Comparison of ENCODE assay signal across 17 mouse cellular contexts in the genomic region with DNA sequence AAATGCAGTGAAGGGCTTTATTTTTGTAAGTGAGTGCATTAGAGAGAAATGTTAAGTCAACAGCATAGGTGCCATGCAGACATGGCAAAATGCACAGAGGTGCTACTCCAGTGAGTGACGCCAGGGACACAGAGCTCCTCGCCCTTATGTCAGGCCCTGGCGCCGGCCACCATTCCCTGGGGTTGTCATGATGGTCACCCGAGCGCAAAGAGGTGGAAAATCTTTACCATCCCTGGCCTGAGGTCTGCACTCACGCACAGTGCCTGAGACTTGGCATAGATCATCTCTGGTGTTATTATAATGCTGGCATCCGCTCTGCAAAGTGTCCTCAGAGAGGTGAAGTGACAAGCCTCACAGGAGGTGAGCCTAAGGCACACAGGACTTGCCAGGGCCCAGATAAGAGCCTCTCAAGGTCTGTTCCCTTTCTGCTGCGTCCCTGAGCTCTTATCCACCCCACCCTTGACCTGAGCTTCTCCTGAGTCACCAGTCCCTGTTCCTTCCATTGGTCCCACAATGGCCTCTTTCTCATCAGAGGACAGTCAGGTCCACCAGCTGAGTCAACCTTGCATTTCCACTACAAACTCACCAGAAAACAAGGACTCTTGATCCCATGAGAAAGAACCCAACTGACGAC. TPM values are rescaled to one million over a fixed set of nuclear protein-coding genes. Genes with fewer than 3 reads are reported as not detected.
DNase-seq lines count a peak whose midpoint lies in the region; ATAC-seq lines count a peak whose summit lies in the region.
"Had no signal": no experiment of that assay in that cellular context is flagged by ENCODE, and none has a peak within 500 bp of the region (broad histone marks: within the 10 kb centered on the region; RNA-seq: fewer than 3 reads in every experiment).

No protein-coding gene starts in this region.

- ATAC-seq in midbrain, embryonic 13.5 days: no peak
- ATAC-seq in granulocyte monocyte progenitor cell, adult 5-6 weeks (replicated peaks; ENCODE audit: poor library complexity, severe bottlenecking): no peak
- ATAC-seq: lung, postnatal 0 days; midbrain, embryonic 16.5 days had no signal

- no peaks in the 10 kb centered on the region for H3K9me3 ChIP-seq in midbrain, embryonic 10.5 days (replicated peaks)
- no peaks in the 10 kb centered on the region for H3K9me3 ChIP-seq in midbrain, embryonic 13.5 days
- H3K9me3 ChIP-seq: heart, embryonic 12.5 days; neural tube, embryonic 15.5 days; stomach, embryonic 15.5 days had no signal

- DNase-seq in midbrain, embryonic 10.5 days (ENCODE audit: low spot score): no peak
- peak; percentile 66 to 68 for DNase-seq in adrenal gland, postnatal 36 days
- DNase-seq in cerebellum, adult 9-10 months: peak; percentile 78
- DNase-seq in gastrocnemius, postnatal 10 days: no peak
- no peak for DNase-seq in heart, adult 11 months
- DNase-seq: heart, postnatal 4 days; kidney, adult 11 months; liver; thymus, adult 2 months had no signal

- WGBS in midbrain, embryonic 10.5 days: 89% methylated on average over 10 of the region's 10 CpGs
- WGBS in midbrain, embryonic 13.5 days: 87% methylated on average over 10 of the region's 10 CpGs

- H3K27ac ChIP-seq in midbrain, embryonic 10.5 days (replicated peaks): 0 out of 2 replicates have a peak overlapping the region, but pooled peaks have one; percentile 38
- H3K27ac ChIP-seq in midbrain, embryonic 13.5 days: no peak overlapping the region
- H3K27ac ChIP-seq: hindbrain, postnatal 0 days; neural tube, embryonic 15.5 days; stomach, embryonic 15.5 days had no signal

- no peak overlapping the region for H3K4me3 ChIP-seq in midbrain, embryonic 10.5 days
- no peak overlapping the region for H3K4me3 ChIP-seq in midbrain, embryonic 13.5 days (replicated peaks)
- H3K4me3 ChIP-seq: heart, embryonic 12.5 days; neural tube, embryonic 15.5 days; stomach, embryonic 15.5 days had no signal

- H3K27me3 ChIP-seq in midbrain, embryonic 10.5 days (ENCODE audit: low read depth, poor library complexity, severe bottlenecking): no peaks in the 10 kb centered on the region
- H3K27me3 ChIP-seq in midbrain, embryonic 13.5 days: no peaks in the 10 kb centered on the region
- H3K27me3 ChIP-seq: heart, embryonic 12.5 days; neural tube, embryonic 15.5 days; stomach, embryonic 15.5 days had no signal

- no peak overlapping the region for H3K9ac ChIP-seq in midbrain, embryonic 13.5 days (replicated peaks)
- H3K9ac ChIP-seq: heart, embryonic 12.5 days; neural tube, embryonic 15.5 days; stomach, embryonic 15.5 days had no signal

- no peak overlapping the region for H3K4me2 ChIP-seq in midbrain, embryonic 13.5 days (replicated peaks)
- H3K4me2 ChIP-seq: heart, embryonic 12.5 days; neural tube, embryonic 15.5 days; stomach, embryonic 15.5 days had no signal

- H3K4me1 ChIP-seq in midbrain, embryonic 10.5 days: peaks cover 2% of the 10 kb centered on the region; the same call in 1 of the 2 replicates
- H3K4me1 ChIP-seq in midbrain, embryonic 13.5 days (replicated peaks): peaks cover 2% of the 10 kb centered on the region; the same call in 1 of the 2 replicates
- H3K4me1 ChIP-seq: stomach, embryonic 15.5 days had no signal

- no peaks in the 10 kb centered on the region for H3K36me3 ChIP-seq in midbrain, embryonic 10.5 days
- 0 out of 2 replicates have a peak, but pooled peaks cover 8% of the 10 kb centered on the region for H3K36me3 ChIP-seq in midbrain, embryonic 13.5 days
- H3K36me3 ChIP-seq: heart, embryonic 12.5 days; neural tube, embryonic 15.5 days; stomach, embryonic 15.5 days had no signal

RNA-seq across cellular contexts. Expression of a gene that starts 21.9 kb away (rescaled TPM):
- polyA plus RNA-seq in midbrain, embryonic 10.5 days (2016; fragmentation: Nextera tagmentation; extraction: Ambion mirVana): 9.9 and 15.3 TPM in 2 replicates
- 28.0 and 31.0 TPM in 2 replicates for polyA plus RNA-seq in midbrain, embryonic 13.5 days (2015; fragmentation: Nextera tagmentation; extraction: Ambion mirVana)
- total RNA-seq in adrenal gland, postnatal 36 days (2021): 10 to 100 TPM; 17.9 to 18.6 TPM
- total RNA-seq in gastrocnemius, postnatal 10 days (2021): 10 to 100 TPM in 1 of 2 experiments, 1 to 10 TPM in 1; 8.9 to 11.0 TPM
- not detected in 2 replicates for total RNA-seq in granulocyte monocyte progenitor cell, adult 5-6 weeks (2014; fragmentation: Nextera tagmentation)
- not detected in 2 replicates for total RNA-seq in granulocyte monocyte progenitor cell, adult 5-6 weeks (2017)

Comparison
In these comparisons a context has a peak if more than half of its experiments do, and no peak if none do; other contexts are left out.
1. DNase-seq: peak in adrenal gland, postnatal 36 days (2 of 2) and cerebellum, adult 9-10 months (single experiment); none in midbrain, embryonic 10.5 days (single experiment), gastrocnemius, postnatal 10 days (single experiment) and heart, adult 11 months (single experiment).
2. RNA of a gene that starts 21.9 kb away (total RNA-seq): 17.9 to 18.6 TPM in adrenal gland, postnatal 36 days and 8.9 to 11.0 TPM in gastrocnemius, postnatal 10 days; not detected in granulocyte monocyte progenitor cell, adult 5-6 weeks; every median in the first group is over 4 times any median in the second.